Mouse (Mus musculus): Measurements from ENCODE around the gene Tpm1.

- TF ChIP-seq CTCF (IDR thresholded peaks at IDR 0.05; ENCODE audit: low read depth, low read length) (no peak), POLR2A (IDR thresholded peaks at IDR 0.05; ENCODE audit: borderline replicate concordance, low read depth, low read length) (no peak)
These were observed 622 bp downstream of the Tpm1 start for GRCm38 (mm10) chr9:67048483-67049085.

Measured in bone marrow macrophage, adult 2 months (primary cell).